7 mouse cellular contexts compared by ENCODE assay signal in the genomic region with DNA sequence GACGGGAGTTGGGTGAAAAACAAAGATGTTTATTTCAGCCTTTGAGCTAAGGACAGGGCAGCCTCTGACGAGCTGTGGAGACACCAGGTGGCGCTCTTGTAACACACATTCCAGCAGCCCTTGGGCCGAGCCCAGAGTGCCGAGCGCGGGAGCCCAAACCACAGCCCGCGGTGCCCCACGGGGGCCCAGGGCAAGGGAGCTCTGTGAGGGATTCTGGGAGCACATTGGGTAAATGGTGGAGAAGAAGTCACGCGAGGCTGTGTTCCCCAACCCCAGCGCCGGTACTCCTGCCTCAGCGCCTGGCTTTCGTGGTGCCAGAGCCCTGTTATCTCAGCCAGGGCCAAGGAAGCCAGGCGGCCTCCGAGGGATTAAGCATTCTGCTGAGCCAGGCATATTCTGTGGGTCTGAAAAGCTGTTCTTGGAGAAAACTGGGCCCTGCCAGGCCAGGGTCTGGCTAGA. TPM values are rescaled to one million over a fixed set of nuclear protein-coding genes. Genes with fewer than 3 reads are reported as not detected.
A peak's percentile ranks its signal among the peaks of the same experiment; 100 is the strongest.
DNase-seq lines count a peak whose midpoint lies in the region; ATAC-seq and TF ChIP-seq lines count a peak whose summit lies in the region.

No protein-coding gene starts in this region.

- peak; percentile 60 for ATAC-seq in embryonic facial prominence, embryonic 11.5 days (replicated peaks; ENCODE audit: insufficient number of reproducible peaks, low FRiP score, low TSS enrichment, low read depth)
- ATAC-seq in midbrain, embryonic 13.5 days: peak; percentile 93

- H3K27me3 ChIP-seq in embryonic facial prominence, embryonic 11.5 days (ENCODE audit: control insufficient read depth, insufficient read depth, low read length): no peaks in the 10 kb centered on the region
- H3K27me3 ChIP-seq in limb, embryonic 10.5 days (ENCODE audit: low read depth, poor library complexity, severe bottlenecking): peaks cover 4% of the 10 kb centered on the region
- no peaks in the 10 kb centered on the region for H3K27me3 ChIP-seq in midbrain, embryonic 13.5 days
- no peaks in the 10 kb centered on the region for H3K27me3 ChIP-seq in small intestine, adult 2 months (ENCODE audit: control insufficient read depth, insufficient read depth, low read length)

- H3K9ac ChIP-seq in embryonic facial prominence, embryonic 11.5 days (replicated peaks; ENCODE audit: low read length): peak overlapping the region; percentile 44; the same call in 1 of the 2 replicates
- peak overlapping the region; percentile 66 for H3K9ac ChIP-seq in midbrain, embryonic 13.5 days (replicated peaks)

- no peaks in the 10 kb centered on the region for H3K9me3 ChIP-seq in embryonic facial prominence, embryonic 11.5 days (replicated peaks; ENCODE audit: control insufficient read depth, low read length)
- H3K9me3 ChIP-seq in limb, embryonic 10.5 days (replicated peaks): no peaks in the 10 kb centered on the region
- no peaks in the 10 kb centered on the region for H3K9me3 ChIP-seq in midbrain, embryonic 13.5 days

- WGBS in embryonic facial prominence, embryonic 11.5 days: 3% methylated on average over 18 of the region's 18 CpGs
- WGBS in limb, embryonic 10.5 days: 11% methylated on average over 18 of the region's 18 CpGs
- WGBS in midbrain, embryonic 13.5 days: 4% methylated on average over 18 of the region's 18 CpGs
- 25% methylated on average over 18 of the region's 18 CpGs for WGBS in small intestine, adult 2 months

- H3K27ac ChIP-seq in embryonic facial prominence, embryonic 11.5 days (replicated peaks; ENCODE audit: low read depth, low read length): peak overlapping the region; percentile 78
- H3K27ac ChIP-seq in limb, embryonic 10.5 days: peak overlapping the region; percentile 85
- peak overlapping the region; percentile 35; the same call in 1 of the 2 replicates for H3K27ac ChIP-seq in midbrain, embryonic 13.5 days
- no peak overlapping the region for H3K27ac ChIP-seq in small intestine, adult 2 months (ENCODE audit: insufficient read depth, low read depth, low read length)

- peak overlapping the region; percentile 58 for H3K4me2 ChIP-seq in embryonic facial prominence, embryonic 11.5 days (ENCODE audit: low read depth, low read length)
- peak overlapping the region; percentile 59 for H3K4me2 ChIP-seq in midbrain, embryonic 13.5 days (replicated peaks)

- peak; percentile 92 for DNase-seq in adrenal gland, postnatal 14 days
- DNase-seq in embryonic facial prominence, embryonic 11.5 days (ENCODE audit: low spot score): peak; percentile 93
- DNase-seq in heart, adult 11 months: peak; percentile 97
- peak; percentile 74 for DNase-seq in kidney, adult 11 months
- peak; percentile 92 for DNase-seq in limb, embryonic 10.5 days (ENCODE audit: low spot score)

- H3K4me1 ChIP-seq in embryonic facial prominence, embryonic 11.5 days (ENCODE audit: control insufficient read depth, insufficient read depth, low read length): peaks cover 7% of the 10 kb centered on the region; the same call in 1 of the 2 replicates
- peaks cover 38% of the 10 kb centered on the region for H3K4me1 ChIP-seq in limb, embryonic 10.5 days
- H3K4me1 ChIP-seq in midbrain, embryonic 13.5 days (replicated peaks): peaks cover 20% of the 10 kb centered on the region
- H3K4me1 ChIP-seq in small intestine, adult 2 months (ENCODE audit: control insufficient read depth, insufficient read depth, insufficient read length, low read length): peaks cover 4% of the 10 kb centered on the region

- TF ChIP-seq POLR2A in small intestine, adult 2 months (IDR thresholded peaks at IDR 0.05; ENCODE audit: low read depth, low read length): no peak

- peak; percentile 92 for TF ChIP-seq CTCF in small intestine, adult 2 months (IDR thresholded peaks at IDR 0.05; ENCODE audit: extremely low read depth, insufficient read length, insufficient replicate concordance, low read depth, low read length)

- H3K4me3 ChIP-seq in embryonic facial prominence, embryonic 11.5 days (ENCODE audit: low read depth, low read length): no peak overlapping the region
- H3K4me3 ChIP-seq in limb, embryonic 10.5 days: peak overlapping the region; percentile 30
- peak overlapping the region; percentile 34 for H3K4me3 ChIP-seq in midbrain, embryonic 13.5 days (replicated peaks)
- peak overlapping the region; percentile 23 for H3K4me3 ChIP-seq in small intestine, adult 2 months (ENCODE audit: low read depth, low read length)

- H3K36me3 ChIP-seq in embryonic facial prominence, embryonic 11.5 days (replicated peaks; ENCODE audit: control insufficient read depth, insufficient read depth, low read depth, low read length): no peaks in the 10 kb centered on the region
- no peaks in the 10 kb centered on the region for H3K36me3 ChIP-seq in limb, embryonic 10.5 days
- H3K36me3 ChIP-seq in midbrain, embryonic 13.5 days: no peaks in the 10 kb centered on the region
- no peaks in the 10 kb centered on the region; the same call in 1 of the 2 replicates for H3K36me3 ChIP-seq in small intestine, adult 2 months (ENCODE audit: control insufficient read depth, insufficient read depth, low read length)

RNA-seq across cellular contexts. Expression of a gene that starts 47.8 kb away (rescaled TPM):
- total RNA-seq in adrenal gland, postnatal 14 days (2021): 4.4 and 6.1 TPM in 2 replicates
- polyA plus RNA-seq in embryonic facial prominence, embryonic 11.5 days (2014; fragmentation: Nextera tagmentation; extraction: Ambion mirVana): 0.81 and 1.5 TPM in 2 replicates
- 0.94 and 1.0 TPM in 2 replicates for polyA plus RNA-seq in limb, embryonic 10.5 days (2016; fragmentation: Nextera tagmentation; extraction: Ambion mirVana)
- 0.82 and 0.89 TPM in 2 replicates for polyA plus RNA-seq in midbrain, embryonic 13.5 days (2015; fragmentation: Nextera tagmentation; extraction: Ambion mirVana)
- polyA plus RNA-seq in small intestine, adult 2 months (2012; rRNA removed): 24.0 and 41.8 TPM in 2 replicates

RNA-seq across cellular contexts. Expression of a gene that starts 59.5 kb away (rescaled TPM):
- total RNA-seq in adrenal gland, postnatal 14 days (2021): 0.59 and 0.68 TPM in 2 replicates
- polyA plus RNA-seq in embryonic facial prominence, embryonic 11.5 days (2014; fragmentation: Nextera tagmentation; extraction: Ambion mirVana): 0.84 and 1.1 TPM in 2 replicates
- polyA plus RNA-seq in limb, embryonic 10.5 days (2016; fragmentation: Nextera tagmentation; extraction: Ambion mirVana): 0.88 and 1.9 TPM in 2 replicates
- 0.95 and 1.2 TPM in 2 replicates for polyA plus RNA-seq in midbrain, embryonic 13.5 days (2015; fragmentation: Nextera tagmentation; extraction: Ambion mirVana)
- 11.9 and 13.1 TPM in 2 replicates for polyA plus RNA-seq in small intestine, adult 2 months (2012; rRNA removed)
